Mouse (Mus musculus): ENCODE results near the gene Calr.

DNA sequence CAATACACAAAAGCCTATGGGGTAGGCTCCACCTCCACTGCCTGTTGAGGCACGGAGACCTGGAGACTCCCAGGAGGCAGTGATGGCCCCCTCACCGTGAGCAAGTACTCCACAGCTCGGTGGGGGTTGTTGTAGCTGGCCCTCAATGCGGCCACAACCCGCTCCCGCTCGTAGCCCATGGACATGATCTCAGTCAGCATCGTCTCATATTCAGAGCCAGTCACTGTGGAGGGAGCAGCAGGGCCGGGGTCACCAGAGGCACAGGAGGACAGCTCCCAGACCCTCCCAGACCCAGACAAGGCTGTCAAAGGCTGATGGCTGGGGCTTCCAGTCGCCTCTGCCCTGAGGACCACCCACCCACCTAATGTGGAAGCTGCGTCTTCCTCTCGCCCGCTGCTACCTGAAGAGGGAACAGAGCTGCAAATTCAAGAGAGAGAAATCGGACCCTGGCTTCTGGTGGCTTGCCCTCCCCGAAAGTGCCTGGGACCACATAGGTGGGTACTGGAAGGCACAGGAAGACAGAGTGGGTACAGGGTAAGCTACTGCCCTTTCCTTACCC lies 8.7 kb downstream of the Calr start:
- TF ChIP-seq ZC3H11A (IDR thresholded peaks at IDR 0.05; ENCODE audit: low read depth, low read length) (no peak), UBTF (IDR thresholded peaks at IDR 0.05; ENCODE audit: borderline replicate concordance, insufficient read depth, low read depth, low read length) (no peak)
